Mouse (Mus musculus): ENCODE measurements around the gene Bahcc1. TPM values are rescaled to one million over a fixed set of nuclear protein-coding genes. Genes with fewer than 3 reads are reported as not detected.
A peak's percentile ranks its signal among the peaks of the same experiment; 100 is the strongest.

The Bahcc1 gene
- total RNA-seq, 2 experiments from 2014 or later: 14.1 to 16.5 TPM

DNA sequence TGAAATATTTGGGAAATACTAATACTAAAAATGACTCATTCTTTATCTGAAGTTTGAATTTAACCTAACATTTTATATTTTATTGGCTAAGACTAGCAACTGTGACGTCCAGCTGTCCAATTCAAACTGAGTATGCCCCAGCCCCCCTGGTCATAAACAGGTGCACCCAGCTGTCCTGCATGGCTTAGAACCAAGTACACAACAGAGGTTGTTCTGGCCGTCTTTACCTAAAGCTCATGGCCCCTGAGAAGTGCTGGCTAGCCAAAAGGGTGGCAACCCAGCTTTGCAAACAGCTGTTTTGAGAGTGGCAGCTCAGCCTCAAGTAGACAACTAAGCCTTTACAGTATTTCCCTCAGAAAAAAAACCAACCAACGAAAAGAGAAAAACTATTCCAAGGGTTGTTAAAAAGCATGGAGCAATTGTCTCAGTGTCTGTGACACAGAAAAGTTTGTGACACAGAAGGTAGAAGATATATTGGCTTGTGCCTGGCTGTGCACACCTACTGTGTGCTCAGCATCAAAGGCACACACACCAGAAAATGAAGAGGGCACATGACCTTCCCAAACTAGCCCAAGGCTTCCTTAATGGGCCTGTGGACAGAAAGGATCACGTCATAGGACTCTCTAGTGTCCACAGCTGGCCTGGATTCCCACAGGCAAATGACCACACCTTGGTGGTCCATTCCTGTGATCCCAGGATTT is 65.8 kb downstream of the Bahcc1 start:
- DNase-seq: no peak

DNA sequence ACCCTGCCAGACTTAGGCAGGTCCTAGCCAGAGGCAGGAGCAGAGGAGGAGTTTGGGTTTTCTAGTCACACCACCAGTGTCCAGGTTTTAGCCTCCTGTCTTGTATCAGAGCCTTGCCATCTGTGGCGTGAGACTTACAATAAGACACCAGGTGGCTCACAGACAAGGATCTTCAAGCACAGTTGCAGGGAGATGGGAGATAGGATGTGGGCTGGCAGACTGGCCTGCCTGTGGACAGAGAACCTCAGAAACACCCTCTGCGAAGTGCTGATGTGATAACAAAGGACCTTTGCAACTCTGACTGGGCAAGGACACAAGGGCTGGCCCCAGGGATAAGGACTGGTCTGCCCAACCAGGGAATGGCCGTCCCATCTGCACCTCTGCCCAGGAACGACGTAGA is 66.7 kb downstream of the Bahcc1 start:
- no peak for DNase-seq

DNA sequence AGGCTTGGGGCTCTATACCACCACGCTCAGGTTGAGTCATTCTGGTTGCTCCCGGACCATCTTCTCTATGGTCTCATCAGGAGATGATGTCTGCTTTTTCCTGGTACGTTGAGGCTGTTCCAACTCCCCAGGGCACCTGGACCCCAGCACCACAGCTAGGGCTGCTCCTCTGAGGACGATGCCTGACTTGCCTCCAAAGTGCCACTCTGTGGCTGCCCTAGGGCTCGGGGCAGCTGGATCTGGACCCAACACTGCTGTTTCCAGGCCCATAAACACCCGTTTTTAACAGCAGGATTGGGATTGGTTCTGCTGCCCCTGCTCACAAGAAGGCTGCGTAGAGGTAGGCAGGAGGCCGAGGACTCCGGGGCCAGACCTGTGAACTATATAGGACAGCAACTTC is 70.4 kb downstream of the Bahcc1 start:
- no peak for DNase-seq

DNA sequence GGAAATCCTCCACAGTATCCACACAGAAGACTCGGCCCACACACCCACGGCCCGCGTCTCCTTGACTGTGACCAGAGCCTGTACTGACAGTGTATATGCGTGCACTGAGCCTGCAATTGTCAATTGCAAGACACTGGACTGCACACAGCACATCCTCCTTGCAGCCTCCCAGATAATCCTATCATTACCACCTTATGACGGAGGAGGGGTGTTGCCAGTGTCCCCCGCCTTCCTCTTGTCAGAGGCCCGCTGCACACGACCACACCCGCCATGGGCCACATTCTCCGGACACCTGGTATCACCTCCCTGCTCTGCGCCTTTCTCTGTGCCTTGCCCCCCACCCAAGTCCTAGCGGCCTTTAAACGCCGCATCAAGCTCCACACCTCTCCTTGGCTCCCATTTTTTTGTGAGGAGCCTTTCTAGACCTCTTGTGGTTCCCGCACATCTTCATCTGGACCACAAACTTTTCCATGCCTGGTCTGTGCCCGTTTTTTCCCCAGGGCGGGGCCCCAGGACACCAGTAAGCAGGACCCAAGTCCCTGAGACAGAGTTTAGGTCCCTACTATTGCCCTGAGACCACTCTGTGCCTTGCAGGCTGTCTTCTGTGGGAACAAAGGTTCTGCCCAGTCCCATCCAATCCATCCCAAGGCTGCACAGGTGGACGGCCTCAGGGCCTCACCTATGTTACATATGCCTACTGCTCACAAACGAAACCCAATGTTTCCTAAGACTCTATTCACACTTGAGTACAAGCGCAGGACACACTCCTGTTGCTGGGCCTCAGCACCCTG is 71.0 kb downstream of the Bahcc1 start:
- DNase-seq: no peak

DNA sequence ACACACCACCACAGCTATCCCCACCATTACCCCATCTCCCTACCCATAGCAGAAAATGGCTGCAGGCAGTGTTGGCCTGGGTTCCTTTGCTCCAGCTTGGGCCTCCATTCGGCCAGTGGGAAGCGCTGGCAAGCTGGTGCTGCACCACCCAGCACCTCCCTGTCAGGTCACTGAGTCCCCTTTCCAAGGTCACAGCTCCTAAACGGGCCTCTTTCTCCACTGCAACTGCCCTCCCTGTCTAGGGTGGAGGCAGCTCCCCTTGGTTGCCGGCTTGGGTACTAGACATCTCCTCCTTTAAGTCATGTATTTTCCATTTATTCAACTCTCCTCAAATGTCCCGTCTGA is 71.6 kb downstream of the Bahcc1 start:
- DNase-seq: no peak

DNA sequence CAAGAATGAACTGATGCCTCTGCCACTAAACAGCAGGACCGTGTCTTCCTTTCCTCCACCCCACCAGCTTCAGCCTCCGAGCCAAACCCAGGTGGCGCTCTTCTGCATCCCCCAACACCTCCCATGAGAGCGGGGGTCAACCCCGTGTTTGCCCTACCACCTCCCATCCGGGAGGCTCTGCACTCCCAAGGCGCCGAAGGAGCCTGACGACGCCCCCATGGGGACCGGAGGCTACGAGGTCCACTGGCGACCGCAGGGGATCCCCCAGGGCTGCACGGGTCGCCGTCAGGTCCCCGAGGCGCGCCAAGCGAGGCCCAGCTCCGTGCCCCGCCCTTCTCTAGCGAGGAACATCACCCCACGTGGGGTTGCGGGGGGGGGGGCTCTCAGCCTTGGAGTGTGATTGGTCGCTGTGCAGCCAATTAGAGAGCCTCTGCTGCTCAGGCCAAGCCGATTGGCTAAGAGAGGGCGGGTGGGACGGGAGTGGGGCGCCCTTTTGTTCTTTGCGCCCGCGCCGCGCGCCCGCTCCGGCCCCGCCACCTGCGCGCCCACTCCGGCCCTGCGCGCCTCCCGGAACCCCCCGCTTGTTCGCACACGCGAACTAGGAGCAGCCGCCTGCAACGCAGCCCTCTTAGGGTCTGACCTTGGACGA is 72.3 kb downstream of the Bahcc1 start:
- DNase-seq: peak; percentile 90

DNA sequence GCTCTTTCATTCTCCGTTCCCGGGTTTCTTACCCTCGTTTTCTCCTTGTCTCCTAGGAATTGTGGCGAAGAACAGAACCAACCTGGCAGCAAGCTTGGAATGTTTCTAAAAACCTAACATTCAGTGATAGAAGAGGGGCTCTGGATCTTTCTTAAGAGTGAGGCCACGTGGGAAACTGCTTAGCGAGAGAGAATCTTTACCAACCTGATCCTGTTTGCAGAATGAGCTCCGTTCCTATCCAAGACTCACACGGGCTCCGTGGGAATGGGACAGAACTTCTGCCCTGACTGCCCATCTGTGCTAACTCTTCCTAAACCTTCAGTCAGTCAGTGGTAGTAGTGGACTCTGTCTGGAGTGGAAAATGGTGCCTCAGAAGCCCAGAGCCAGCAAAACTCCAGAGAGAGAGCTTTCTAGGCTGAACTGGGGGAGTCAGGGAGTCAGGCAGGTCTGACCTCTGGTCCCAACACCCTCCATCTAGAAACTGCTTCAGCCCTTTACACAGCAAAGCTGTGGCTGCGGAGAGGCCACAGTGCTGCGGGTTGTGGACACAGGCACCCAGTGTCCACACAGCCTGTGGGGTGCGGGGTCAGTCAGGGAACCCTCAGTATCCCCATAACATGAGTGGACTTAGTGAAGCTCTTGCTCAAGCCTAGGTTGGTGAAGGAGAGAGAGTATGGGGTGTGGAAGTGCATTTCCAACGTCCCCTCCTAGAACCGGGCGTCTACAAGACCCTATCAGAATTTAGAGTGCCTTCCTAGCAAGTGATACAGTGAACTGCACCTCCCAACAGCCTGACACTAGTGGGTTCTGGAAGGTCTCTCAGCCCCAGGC is 73.0 kb downstream of the Bahcc1 start:
- no peak for DNase-seq

DNA sequence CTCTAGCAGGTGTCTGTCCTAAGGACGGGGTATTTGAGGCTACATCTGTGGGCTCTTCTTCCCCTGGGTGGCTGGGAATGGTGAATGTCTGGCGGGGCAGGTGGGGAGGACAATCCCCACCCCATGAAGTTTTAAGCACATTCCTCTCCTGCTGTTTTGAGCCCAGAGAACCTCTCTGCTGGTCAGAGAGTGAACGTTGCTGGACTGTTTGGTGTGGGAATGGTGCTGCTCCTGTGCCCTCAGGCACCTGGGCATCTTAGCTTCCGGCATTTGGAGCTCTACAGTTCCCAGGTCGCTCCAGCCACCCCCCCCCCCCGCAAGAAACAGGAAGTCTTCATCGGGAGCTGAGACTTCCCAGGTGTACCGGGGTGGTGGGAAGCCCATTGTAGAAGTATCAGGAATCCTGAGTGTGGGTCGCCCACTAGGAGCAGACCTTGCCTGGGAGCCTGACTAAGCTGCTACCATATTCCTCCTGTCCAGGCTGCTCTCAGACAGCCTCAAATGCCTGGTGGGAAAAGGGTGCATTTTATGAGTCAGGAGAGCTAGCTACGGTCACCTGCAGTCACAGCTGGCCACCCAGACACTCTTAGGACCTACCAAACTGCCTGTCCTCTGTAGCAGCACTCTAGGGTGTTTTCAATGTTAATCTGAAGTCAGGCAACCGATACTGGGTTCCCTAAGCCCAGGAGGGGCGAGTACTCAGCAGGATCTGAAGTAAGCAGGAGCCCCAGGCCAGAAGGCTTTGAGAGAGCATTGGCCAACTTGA is 73.8 kb downstream of the Bahcc1 start:
- peak; percentile 5 for DNase-seq

DNA sequence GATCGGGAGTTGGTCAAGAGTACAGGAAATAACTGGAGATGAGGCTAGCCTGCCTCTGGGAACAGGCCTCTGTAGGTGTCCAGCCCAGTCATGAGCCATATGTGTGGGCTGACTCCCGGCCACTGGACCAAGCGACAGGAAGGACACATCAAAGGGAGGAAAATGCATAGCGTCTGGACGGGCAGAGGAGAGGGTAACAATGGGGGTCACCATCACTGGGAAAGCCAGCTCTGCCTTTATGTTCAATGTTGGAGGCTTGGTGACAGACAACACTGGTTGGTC is 74.3 kb downstream of the Bahcc1 start:
- DNase-seq: peak; percentile 27

DNA sequence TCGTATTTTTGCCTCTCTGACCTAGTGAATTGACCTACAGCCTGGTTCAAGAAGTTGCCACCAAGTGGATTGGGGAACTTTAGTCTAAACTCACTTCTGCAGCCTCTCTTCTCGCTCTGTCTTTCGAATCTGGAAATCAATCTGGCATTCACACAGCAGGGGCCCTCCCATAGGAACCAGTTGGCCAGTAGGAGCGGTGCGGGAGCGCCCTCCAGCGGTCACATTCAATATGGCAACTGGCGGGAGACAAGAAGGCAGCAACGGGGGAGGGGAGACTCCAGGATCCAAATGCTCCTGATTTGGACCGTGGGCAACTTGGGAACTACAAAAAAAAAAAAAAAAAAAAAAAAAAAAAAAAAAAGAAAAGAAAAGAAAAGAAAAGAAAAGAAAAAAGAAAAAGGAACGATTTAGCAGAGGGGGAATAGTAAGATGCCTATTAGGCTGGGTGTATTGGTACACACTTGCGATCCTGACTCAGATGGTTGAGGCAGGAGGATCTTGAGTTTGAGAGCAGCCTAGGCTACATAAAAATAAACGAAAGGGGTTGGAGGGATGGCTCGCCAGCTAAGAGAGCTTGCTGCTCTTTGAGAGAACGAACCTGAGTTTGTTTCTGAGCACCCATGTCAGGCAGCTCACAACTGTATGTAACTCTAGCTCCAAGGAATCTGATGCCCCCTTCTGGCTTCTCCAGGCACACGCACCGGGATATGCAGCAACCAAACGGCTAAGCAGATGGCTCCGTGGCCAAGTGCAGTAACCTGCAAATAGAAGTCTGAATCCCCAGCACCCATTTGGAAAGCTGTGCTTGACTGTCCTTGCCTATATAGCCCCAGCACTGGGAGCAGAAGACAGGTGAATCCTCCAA is 75.1 kb downstream of the Bahcc1 start:
- DNase-seq: peak; percentile 99

DNA sequence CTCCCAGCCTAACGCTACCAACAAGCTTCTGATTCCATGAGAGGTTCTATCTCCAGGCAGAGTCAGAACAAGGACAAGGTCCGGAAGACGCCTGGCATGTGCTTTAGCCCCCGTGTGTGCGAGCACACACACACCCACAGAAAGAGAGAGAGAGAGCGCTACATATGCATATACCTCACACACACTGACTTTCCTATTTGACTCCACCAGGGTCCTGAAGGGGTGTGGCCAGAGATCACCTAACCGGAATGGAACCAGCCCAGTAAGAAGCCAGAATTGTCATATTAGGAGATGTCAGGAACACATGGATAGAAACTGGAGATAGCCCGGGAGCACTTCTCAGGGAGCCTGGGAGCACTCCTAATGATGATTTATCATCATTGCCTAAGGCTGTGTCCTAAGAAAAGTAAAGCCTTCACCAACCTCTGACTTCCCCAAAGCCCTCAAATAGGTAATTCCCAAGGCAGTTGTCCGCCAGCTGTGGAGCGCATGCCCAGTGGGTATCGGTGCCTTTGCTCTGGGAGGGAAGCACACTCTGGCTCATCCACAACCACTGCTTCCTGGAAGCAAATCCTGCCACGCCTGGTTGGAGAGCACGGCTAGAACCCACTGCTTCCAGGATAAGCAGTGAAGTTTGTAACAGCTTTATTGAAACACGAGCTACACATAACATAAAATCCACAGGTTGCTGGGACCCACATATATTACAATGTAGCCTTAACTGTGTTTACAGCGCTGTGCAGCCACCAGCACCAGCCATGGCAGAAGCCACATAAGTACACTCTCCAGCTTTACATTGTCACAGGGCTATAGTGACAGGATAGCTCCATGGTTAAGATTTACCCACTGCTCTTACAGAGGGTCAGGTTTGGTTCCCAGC is 75.9 kb downstream of the Bahcc1 start:
- DNase-seq: peak; percentile 4

DNA sequence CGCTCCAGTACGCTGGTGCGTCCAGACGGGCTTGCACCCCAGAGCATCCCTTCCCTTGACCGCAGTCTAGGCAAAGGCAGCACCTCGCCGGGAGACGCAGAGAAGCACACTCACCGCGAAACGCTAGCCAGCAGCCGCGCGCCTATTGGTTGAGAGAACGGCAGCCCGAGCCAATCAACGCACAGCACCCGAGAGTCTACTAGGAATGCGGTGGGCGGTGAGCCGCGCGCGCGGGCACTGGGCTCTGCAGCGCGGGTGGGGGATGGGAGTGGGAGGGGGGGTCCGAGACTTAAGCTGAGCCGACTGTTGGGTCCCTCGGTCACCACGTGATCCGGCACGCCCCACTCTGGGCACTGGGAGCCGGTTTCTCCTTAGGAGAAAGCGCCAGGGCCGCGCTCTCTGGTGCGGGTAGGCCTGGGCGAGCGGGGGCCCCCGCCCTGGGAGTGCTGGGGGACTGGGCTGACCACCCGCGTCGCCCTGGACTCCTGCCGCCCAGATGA is 78.1 kb downstream of the Bahcc1 start:
- peak; percentile 95 for DNase-seq

DNA sequence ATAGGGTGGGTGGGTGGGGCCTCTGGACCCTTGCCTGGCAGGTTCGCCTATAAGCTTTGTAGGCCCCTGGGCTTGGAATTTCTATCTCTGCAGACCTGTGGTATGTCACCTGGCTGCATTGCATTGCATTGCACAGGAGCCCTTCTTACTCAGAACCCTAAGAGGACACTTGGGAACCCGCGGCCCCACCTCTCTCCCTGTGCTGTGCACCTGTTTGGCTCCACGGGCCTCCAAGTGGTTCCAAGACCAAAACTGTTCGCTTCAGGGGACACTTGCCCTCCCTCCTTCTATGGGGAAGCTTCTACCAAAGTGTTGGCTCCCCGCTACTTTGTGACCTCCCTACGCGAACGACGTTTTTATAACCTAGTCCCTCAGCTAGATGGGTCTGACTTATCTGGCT is 78.8 kb downstream of the Bahcc1 start:
- no peak for DNase-seq

DNA sequence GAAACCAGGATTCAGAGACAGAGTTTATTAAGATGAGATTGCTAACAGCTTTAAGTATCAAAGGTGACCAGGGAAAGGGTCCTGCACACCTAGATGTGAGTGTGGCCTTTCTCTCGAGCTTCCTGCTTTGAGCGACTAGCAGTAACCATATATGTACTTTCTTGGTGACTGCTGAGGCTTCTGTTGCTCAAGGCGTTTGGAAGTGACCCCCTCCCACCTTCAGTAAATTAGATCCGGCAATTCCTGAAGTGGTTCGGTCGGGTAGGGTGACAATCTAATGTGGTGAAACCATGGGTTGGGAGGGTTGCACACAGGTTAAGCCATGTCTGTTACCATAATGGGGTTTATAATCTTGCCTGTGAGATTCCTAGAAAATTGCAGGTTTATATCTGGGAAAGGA is 79.3 kb downstream of the Bahcc1 start:
- DNase-seq: no peak

DNA sequence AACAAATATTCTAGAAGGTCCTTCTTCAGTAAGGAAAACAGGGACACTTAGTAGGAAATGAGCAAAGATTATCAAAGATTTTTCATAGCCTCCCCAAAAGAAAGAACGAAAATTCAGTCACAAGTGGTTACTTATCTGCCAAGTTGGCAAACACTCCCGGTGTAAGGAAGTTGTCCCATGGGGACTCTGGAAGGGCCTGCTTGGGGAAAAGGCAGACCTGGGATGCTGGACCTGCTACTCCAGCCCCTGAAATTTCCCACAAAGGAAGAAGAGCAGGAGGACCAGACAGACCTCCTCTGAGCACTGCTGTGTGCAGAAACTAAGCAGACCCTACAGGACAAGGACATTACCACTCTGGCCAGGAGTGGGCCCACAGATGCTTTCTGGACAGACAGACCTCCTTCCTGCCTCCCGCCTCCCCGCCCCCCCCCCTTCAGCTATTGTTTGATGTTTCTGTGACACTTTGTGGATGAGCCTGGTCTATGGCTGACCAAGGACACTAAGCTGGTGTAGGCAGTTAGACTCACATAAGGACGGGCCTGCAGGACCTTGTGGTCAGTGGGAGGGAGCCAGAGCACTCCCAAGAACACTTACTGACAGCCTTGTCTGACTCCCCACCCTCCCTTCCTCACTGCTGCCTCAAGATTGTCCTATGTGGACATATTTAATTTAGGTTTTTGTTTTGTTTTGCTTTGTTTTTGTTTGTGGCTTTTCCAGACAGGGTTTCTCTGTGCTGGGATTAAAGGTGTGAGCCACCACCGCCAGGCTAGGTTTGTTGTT is 81.3 kb downstream of the Bahcc1 start:
- peak; percentile 6 for DNase-seq

DNA sequence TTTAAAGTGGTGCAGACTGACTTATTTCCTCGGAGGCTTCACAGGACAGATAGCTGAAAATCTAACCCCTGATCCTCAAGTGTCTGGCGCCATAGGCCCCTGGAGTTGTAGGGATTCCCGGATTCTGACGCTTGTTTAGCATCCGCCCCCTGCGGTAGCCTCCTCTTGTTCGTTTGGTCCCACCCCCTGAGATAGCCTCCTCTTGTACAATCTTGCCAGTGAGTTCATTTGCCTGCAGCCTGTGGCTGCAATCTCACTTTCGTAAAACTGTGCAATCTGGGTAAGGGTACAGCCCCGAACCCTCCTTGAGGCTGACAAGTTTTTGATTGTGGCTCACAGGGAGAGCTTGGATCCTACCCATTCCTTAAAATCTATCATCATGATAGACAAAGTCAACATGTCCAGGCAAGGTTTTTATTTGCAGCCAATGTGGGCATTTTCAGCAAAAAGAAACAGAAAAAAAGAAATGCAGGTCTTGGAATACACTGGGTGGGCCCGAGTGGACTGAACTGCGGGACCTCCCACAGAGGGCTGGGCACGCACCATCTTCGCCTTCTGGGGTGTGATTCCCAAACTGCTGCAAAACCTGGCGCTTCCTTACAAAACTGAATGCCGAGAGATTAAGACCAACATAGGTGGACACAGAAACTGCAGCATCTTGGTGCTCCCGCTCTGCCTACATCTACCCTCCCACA is 82.1 kb downstream of the Bahcc1 start:
- peak; percentile 20 for DNase-seq

DNA sequence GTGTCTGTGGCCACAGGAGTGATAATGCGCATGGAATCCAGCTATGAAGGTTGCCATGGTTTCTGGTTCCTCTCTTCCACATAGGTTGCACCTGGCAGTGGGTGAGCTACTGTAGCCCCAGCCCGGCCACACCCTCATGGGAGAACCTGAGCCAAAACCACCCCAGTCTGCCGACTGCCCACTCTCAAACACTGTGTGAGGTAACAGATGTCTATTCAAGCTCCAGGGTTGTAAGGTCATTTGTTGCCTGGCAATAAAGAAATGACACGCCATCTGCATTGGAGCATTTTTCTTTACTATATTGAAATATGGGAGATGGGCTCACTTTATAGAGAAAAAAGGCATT is 82.6 kb downstream of the Bahcc1 start:
- DNase-seq: peak; percentile 12

DNA sequence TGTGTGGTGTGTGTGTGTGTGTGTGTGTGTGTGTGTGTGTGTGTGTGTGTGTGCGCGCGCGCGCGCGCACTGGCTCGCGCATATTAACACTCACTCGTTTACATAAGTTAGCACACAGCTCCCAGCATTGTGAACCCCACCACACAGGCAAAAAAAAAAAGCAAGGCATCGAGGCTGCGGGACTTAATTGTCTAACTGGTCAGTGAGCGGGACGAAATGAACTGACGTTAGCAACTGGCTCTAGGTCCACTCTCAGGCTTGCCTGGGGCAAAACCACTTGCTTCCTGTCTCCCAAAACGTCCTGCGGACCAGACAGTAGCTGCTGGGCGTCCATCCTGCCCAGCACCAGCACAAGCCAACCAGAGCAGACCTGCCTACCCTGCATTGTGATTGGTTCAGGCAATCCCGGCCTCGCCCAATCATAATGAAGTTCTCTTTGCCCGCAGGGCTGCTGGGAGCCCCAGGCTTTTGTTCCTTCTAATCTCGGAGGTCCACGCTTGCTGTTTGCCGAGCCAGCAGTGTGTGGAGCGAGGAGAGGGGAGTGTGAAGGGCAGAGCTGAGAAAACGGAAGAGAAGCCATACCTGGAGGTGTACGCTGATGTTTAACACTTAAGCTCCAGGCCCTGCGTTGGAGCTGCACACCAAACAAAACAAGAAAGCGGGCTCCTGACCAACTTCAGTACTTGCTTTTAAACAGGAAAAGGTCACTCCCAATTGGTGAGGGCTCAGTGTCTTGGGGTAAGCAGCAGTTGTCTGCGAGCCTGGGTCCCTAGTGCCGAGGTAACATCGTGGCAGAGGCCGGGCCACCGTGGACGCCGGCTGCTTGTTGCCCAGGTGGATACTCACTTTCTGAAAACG is 83.3 kb downstream of the Bahcc1 start:
- peak; percentile 92 for DNase-seq

All from heart, postnatal 4 days (tissue).